Mouse (Mus musculus) spleen, embryonic (tissue): ENCODE results near the gene St3gal6.

Source experiments
- CTCF ChIA-PET: fragments of 350-600 bp; sonication (Branson Sonifier 250); formaldehyde crosslinking; loops from one replicate; lab custom pipeline; 2022; lab: Charles Lee

Gene St3gal6

GRCm38 (mm10) chr16:58523972-58524850 lies at the start of gene St3gal6:
Gene St3gal6, minus strand, starts transcription at chr16:58524243.
- CTCF ChIA-PET, result interaction anchor here (0.7 to 1.0 kb wide), 2 partner anchors 62 to 146 kb away, joined by 3 read pairs; partner anchors contain the start of gene Cpox

- CTCF ChIA-PET, result no interaction called here
Measured at GRCm38 (mm10) chr16:58570694-58571264, 46.7 kb upstream of the St3gal6 start.

- CTCF ChIA-PET, result no interaction called here
Measured at GRCm38 (mm10) chr16:58561196-58561595, 37.2 kb upstream of the St3gal6 start.

- CTCF ChIA-PET, result no interaction called here
Measured at GRCm38 (mm10) chr16:58556067-58556830, 32.2 kb upstream of the St3gal6 start.

- CTCF ChIA-PET, result no interaction called here
Measured at GRCm38 (mm10) chr16:58554673-58555072, 30.6 kb upstream of the St3gal6 start.

- CTCF ChIA-PET, result interaction anchor here (0.6 kb wide), 1 partner anchor 13 kb away, joined by 12 read pairs; no protein-coding TSS in a partner anchor
Measured at GRCm38 (mm10) chr16:58548042-58548441, 24.0 kb upstream of the St3gal6 start.

- CTCF ChIA-PET, result no interaction called here
Measured at GRCm38 (mm10) chr16:58546128-58546527, 22.1 kb upstream of the St3gal6 start.

- CTCF ChIA-PET, result no interaction called here
Measured at GRCm38 (mm10) chr16:58539490-58539889, 15.4 kb upstream of the St3gal6 start.

- CTCF ChIA-PET, result no interaction called here
Measured at GRCm38 (mm10) chr16:58539011-58539410, 15.0 kb upstream of the St3gal6 start.

- CTCF ChIA-PET, result no interaction called here
Measured at GRCm38 (mm10) chr16:58536076-58536475, 12.0 kb upstream of the St3gal6 start.

GRCm38 (mm10) chr16:58535236-58535635 lies 11.2 kb upstream of the St3gal6 start:
- CTCF ChIA-PET, result interaction anchor here (0.6 kb wide), 3 partner anchors 13 to 44 kb away, joined by 3 to 12 read pairs (median 5); no protein-coding TSS in a partner anchor

- CTCF ChIA-PET, result interaction anchor here (0.6 kb wide), 3 partner anchors 14 to 45 kb away, joined by 3 to 12 read pairs (median 5); no protein-coding TSS in a partner anchor
Measured at GRCm38 (mm10) chr16:58534245-58535142, 10.5 kb upstream of the St3gal6 start.

- CTCF ChIA-PET, result no interaction called here
Measured at GRCm38 (mm10) chr16:58533742-58534141, 9.7 kb upstream of the St3gal6 start.

GRCm38 (mm10) chr16:58533254-58533653 lies 9.2 kb upstream of the St3gal6 start:
- CTCF ChIA-PET, result no interaction called here

GRCm38 (mm10) chr16:58532511-58532910 lies 8.5 kb upstream of the St3gal6 start:
- CTCF ChIA-PET, result no interaction called here

- CTCF ChIA-PET, result interaction anchor here (0.6 kb wide), 1 partner anchor 792 kb away, joined by 3 read pairs; no protein-coding TSS in a partner anchor
Measured at GRCm38 (mm10) chr16:58527817-58528216, 3.8 kb upstream of the St3gal6 start.

- CTCF ChIA-PET, result interaction anchor here (0.6 kb wide), 1 partner anchor 23 kb away, joined by 4 read pairs; no protein-coding TSS in a partner anchor
Measured at GRCm38 (mm10) chr16:58526729-58527128, 2.7 kb upstream of the St3gal6 start.

GRCm38 (mm10) chr16:58525832-58526231 lies 1.8 kb upstream of the St3gal6 start:
- CTCF ChIA-PET, result no interaction called here

- CTCF ChIA-PET, result interaction anchor here (0.7 to 1.2 kb wide), 3 partner anchors 24 to 147 kb away, joined by 3 read pairs; partner anchors contain the start of gene Cpox
Measured at GRCm38 (mm10) chr16:58523044-58523859, 791 bp downstream of the St3gal6 start.

- CTCF ChIA-PET, result interaction anchor here (1.2 kb wide), 1 partner anchor 65 kb away, joined by 3 read pairs; no protein-coding TSS in a partner anchor
Measured at GRCm38 (mm10) chr16:58522677-58523043, 1.4 kb downstream of the St3gal6 start.
